Mouse (Mus musculus) testis, adult 2 months (tissue): ENCODE measurements at regions not wholly inside any gene's neighbourhood (a gene's known extent, or its start where the extent isn't known, plus 50 kb on each side); places are given as distances from the start of the nearest gene placed in this dataset.

Experiments
- H3K27ac ChIP-seq: fragments of 200-500 bp; 2 replicates; pipeline ENCODE4 v1.5.1; 2012; ENCODE audit warnings: low read depth, low read length; ENCODE audit not compliant: control insufficient read depth, insufficient read depth
- H3K27me3 ChIP-seq: fragments of 200-500 bp; 2 replicates; pipeline ENCODE4 v1.6.1; 2012; ENCODE audit warnings: mild to moderate bottlenecking, low read length, moderate library complexity; ENCODE audit not compliant: control insufficient read depth, insufficient read depth
- H3K36me3 ChIP-seq: fragments of 200-500 bp; 2 replicates; pipeline ENCODE4 v1.6.1; 2012; ENCODE audit warnings: mild to moderate bottlenecking, low read length; ENCODE audit not compliant: control insufficient read depth, insufficient read depth
- H3K4me1 ChIP-seq: fragments of 200-500 bp; 2 replicates; pipeline ENCODE4 v1.6.1; 2012; ENCODE audit warnings: low read length; ENCODE audit not compliant: control insufficient read depth, insufficient read depth
- H3K4me3 ChIP-seq: fragments of 200-500 bp; 2 replicates; pipeline ENCODE4 v1.5.1; 2012; ENCODE audit warnings: low read depth, mild to moderate bottlenecking, low read length, moderate library complexity, mixed read lengths; ENCODE audit not compliant: control insufficient read depth
- CTCF ChIP-seq: fragments of 200-500 bp; IDR thresholded peaks from 2 replicates; pipeline ENCODE4 v1.5.1; 2012; ENCODE audit warnings: low read depth, mild to moderate bottlenecking, inconsistent platforms, low read length, moderate library complexity; ENCODE audit not compliant: control insufficient read depth, insufficient read depth, insufficient replicate concordance
- POLR2A ChIP-seq: fragments of 200-500 bp; IDR thresholded peaks from 2 replicates; pipeline ENCODE4 v1.6.1; 2012; ENCODE audit warnings: low read depth, mild to moderate bottlenecking, inconsistent platforms, low read length, moderate library complexity; ENCODE audit not compliant: control insufficient read depth

DNA sequence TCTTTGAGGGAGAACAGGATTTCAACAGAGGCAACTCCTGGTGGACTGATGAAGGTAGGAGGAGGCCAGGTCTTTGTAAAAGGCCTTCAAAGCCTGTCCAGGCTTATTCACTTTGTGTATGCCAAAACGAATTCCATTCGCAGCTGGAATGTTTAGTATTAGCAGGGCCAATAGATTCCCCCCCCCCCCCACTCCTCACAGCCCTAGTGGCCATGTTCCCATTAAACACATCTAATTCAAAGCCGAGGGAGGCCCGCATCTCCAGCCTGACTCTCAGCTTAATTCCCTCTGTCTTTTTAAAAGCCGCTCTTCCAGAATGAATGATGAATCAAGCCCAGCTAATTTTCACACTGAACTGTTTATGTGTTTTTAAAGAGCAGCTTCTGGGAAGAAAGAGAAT is 205.5 kb downstream of the Etnk1 start:
- no peaks in the 10 kb centered on the region for H3K36me3 ChIP-seq
- no peaks in the 10 kb centered on the region for H3K27me3 ChIP-seq
- H3K27ac ChIP-seq: no peak overlapping the region
- H3K4me3 ChIP-seq: no peak overlapping the region
- TF ChIP-seq POLR2A (no peak), CTCF (no peak)
- peaks cover 8% of the 10 kb centered on the region for H3K4me1 ChIP-seq

DNA sequence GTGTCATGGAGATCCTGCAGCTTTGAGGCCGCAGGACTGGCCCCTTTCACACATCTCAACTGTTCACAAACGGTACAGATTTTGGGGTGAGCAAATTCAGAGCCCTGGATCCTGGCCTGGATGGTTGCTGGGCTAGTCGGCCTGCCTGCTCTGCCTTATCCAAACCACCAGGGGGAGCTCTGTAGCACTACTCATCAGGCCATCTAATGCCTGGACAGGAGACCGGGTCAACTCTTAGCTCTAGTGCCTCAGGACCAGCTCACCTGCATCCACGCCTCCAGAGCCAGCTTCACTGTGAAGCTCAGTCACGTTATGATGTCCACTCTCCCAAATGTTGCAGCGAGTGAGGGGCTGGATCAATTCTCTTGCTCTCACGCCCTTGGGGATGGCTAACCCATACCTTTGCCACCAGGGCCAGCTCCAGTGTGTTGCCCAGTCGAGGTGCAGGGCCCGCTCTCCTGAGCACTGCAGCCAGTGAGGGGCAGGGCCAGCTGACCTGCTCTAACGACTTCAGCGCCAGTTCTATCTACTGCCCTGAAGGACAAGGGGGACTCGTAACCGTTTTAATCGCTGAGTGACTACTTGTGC is 206.8 kb downstream of the Etnk1 start:
- Histone ChIP-seq H3K4me1 (peaks cover 8% of the 10 kb centered on the region), H3K27ac (no peak overlapping the region), H3K27me3 (no peaks in the 10 kb centered on the region), H3K4me3 (no peak overlapping the region), H3K36me3 (no peaks in the 10 kb centered on the region)
- TF ChIP-seq POLR2A (no peak), CTCF (peak; percentile 95)

DNA sequence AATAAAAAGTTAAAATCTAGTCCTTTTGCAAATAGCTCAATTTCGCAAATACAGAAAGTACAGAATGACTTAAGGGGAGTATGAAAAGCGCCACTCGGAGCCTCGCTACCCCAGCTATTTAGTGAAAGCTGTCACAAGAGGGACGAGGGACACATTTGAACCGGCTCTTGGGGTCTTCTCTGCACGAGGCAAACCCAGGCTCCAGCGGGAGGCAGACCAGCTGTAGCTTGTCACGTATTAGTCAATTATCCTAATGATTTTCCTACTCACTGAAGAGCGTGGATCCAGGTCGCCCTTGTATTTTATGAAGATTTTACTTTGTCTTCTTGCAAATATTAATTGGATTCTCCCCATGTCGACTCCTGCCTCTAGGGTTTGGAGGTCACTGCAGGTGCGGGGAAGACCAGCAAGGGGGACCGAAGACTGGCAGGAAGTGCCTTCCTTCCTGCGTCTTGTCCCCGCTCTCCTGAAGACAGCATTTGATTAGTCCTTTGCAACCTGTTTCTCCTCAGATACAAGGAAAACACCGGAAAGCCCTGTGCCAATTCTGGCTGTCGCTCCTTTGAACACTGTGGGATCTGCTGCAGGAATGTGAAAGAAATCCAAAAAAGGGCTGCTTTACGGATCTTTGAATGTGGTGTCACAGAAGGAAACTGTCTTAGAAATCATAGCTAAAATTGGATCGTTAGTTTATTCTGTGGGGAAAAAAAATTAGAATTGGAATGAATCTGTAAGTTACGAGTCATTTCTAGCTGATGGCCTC is 209.1 kb downstream of the Etnk1 start:
- TF ChIP-seq CTCF (no peak), POLR2A (no peak)
- H3K36me3 ChIP-seq: no peaks in the 10 kb centered on the region
- peaks cover 8% of the 10 kb centered on the region for H3K4me1 ChIP-seq
- no peak overlapping the region for H3K4me3 ChIP-seq
- H3K27me3 ChIP-seq: no peaks in the 10 kb centered on the region
- H3K27ac ChIP-seq: no peak overlapping the region

DNA sequence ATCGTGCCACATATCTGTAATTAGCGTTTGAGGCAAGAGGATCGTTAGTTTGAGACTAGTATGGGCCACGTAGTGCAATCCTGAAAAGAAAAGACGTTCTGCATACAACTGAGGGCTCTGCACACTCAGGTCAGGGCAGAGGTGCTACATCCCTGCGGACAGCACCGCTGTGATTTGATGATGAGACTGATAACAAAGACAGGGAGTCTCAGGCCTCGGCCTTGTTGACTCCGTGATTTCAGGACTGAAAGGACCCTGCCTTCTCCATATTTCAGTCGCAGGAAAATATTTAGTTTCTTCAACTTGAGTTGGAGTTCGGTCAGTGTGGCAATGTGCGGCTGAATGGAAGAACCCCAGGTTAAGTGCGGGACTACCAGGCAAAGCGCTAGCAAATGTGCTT is 210.1 kb downstream of the Etnk1 start:
- Histone ChIP-seq H3K4me1 (peaks cover 8% of the 10 kb centered on the region), H3K4me3 (no peak overlapping the region), H3K27ac (no peak overlapping the region), H3K36me3 (no peaks in the 10 kb centered on the region), H3K27me3 (no peaks in the 10 kb centered on the region)
- TF ChIP-seq CTCF: no peak
- no peak for TF ChIP-seq POLR2A

DNA sequence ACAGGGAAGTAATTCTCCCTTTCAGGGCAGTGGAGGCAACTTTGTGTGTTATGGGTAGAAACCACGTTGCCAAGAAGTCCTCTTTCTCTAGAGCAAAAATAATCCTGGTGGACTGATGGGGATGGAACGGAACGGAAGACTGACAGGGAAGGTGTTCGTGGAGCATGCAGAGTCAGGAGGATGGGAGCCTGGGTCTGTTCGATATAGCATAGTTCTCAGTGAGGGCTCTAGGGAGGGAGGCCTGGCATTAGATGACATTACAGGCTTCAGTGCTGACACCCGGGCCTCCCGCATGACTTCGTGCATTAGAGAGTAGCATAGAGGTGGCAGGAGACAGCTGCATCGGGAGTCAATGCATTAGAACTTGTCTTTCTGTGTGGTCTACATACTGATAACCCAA is 211.1 kb downstream of the Etnk1 start:
- Histone ChIP-seq H3K4me3 (no peak overlapping the region), H3K27me3 (no peaks in the 10 kb centered on the region), H3K4me1 (peaks cover 8% of the 10 kb centered on the region), H3K27ac (no peak overlapping the region), H3K36me3 (no peaks in the 10 kb centered on the region)
- no peak for TF ChIP-seq POLR2A
- no peak for TF ChIP-seq CTCF

DNA sequence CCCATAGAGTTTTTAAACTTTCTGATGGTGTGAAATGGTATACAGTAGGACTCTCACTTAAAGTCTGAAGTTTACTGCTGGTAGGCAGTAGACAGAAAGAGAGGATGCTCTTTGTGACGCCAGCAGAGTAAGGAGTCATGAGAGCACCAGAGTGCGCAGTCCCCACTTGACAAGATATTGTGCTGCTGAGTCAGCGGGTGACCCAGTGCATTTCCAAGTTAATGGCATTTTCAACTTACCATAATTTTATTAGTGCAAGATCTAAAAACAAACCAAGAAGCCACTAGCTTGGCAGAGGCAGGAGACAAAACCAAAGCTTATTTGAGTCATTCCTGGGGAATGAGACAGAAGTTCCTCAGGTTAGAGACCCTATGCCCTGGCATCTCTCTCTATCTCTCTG is 213.5 kb downstream of the Etnk1 start:
- Histone ChIP-seq H3K27ac (no peak overlapping the region), H3K4me1 (peaks cover 5% of the 10 kb centered on the region; the same call in 1 of the 2 replicates), H3K27me3 (no peaks in the 10 kb centered on the region), H3K36me3 (no peaks in the 10 kb centered on the region), H3K4me3 (no peak overlapping the region)
- TF ChIP-seq CTCF (no peak), POLR2A (no peak)

DNA sequence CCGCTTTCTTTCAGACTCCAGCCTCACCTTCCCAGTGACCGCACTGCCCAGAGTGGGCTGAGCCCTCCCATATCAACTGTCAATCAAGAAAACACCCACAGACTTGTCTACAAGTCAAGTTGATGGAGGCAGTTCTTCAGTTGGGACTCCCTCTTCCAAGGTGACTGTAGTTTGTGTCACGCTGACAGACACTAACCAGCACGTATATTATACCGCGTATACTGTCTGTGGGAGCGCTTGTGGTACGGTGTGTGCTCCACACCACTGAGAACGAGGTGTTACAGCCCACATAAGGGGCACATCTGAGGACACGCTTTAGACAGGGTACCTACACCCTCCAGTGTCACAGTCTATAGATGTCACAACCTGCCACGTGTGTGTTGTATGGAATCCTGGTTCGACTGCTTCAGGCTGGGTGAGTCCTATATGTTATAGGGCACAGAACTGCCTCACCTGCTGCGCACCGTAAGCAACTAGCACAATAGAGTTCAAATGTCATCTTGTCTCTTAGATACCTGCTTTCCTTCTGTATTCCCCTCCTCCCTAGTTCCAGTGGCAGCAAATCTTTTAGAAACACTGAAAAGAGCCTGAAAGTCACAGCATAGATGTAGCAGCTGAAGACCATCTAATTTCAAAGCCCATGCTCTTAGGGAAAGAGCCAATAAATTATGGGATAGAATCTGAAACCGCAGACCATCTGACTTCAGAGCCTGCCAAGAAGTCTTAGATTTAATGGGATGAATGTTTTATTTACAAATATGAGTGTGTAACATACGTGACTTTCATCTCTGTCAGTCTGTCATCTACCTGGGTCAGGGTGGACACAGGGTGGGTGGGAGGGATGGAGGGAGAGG is 219.8 kb downstream of the Etnk1 start:
- no peak overlapping the region for H3K27ac ChIP-seq
- H3K4me1 ChIP-seq: peaks cover 7% of the 10 kb centered on the region
- no peak for TF ChIP-seq POLR2A
- TF ChIP-seq CTCF: no peak

More for the DNA sequence above, 219.8 kb downstream of the Etnk1 start:
- Histone ChIP-seq H3K27me3 (no peaks in the 10 kb centered on the region), H3K4me3 (no peak overlapping the region), H3K36me3 (no peaks in the 10 kb centered on the region)
